In genomic region chr17:31535358-31535757, GRCm38 (mm10) we compare ENCODE assay signal across 8 mouse cellular contexts. TPM values are rescaled to one million over a fixed set of nuclear protein-coding genes. Genes with fewer than 3 reads are reported as not detected.
DNase-seq lines count a peak whose midpoint lies in the region; ATAC-seq and TF ChIP-seq lines count a peak whose summit lies in the region.

No protein-coding gene starts in this region.

- H3K4me2 ChIP-seq in hindbrain, embryonic 12.5 days (replicated peaks) = peak overlapping the region; percentile 7; the same call in 1 of the 2 replicates

- 39% methylated on average over 4 of the region's 4 CpGs for WGBS in heart, adult 2 months
- WGBS in hindbrain, embryonic 12.5 days = 79% methylated on average over 4 of the region's 4 CpGs

- DNase-seq in heart, adult 2 months = no peak
- no peak for DNase-seq in heart, postnatal 36 days
- no peak for DNase-seq in Patski (ENCODE audit: low read depth, low spot score)
- DNase-seq in right cerebral cortex, postnatal 10 days (ENCODE audit: low spot score in 2 of 2) = no peak
- DNase-seq in layer of hippocampus, adult 9-11 months = no peak

- peak overlapping the region; percentile 74 for H3K27ac ChIP-seq in heart, adult 2 months
- H3K27ac ChIP-seq in hindbrain, embryonic 12.5 days = peak overlapping the region; percentile 90

- H3K9me3 ChIP-seq in hindbrain, embryonic 12.5 days (replicated peaks) = no peaks in the 10 kb centered on the region

- intact Hi-C loops in heart, adult 2 months (cut with DNase I) = no loop called here
- intact Hi-C loops in heart, postnatal 36 days (cut with DNase I) = no loop called here

- no peak overlapping the region for H3K4me3 ChIP-seq in heart, adult 2 months
- no peak overlapping the region for H3K4me3 ChIP-seq in hindbrain, embryonic 12.5 days

- no peaks in the 10 kb centered on the region for H3K79me2 ChIP-seq in heart, adult 2 months (replicated peaks; ENCODE audit: control insufficient read depth, insufficient read depth, low read length)

- no peak for TF ChIP-seq CTCF in heart, adult 2 months (IDR thresholded peaks at IDR 0.05)
- no peak for TF ChIP-seq CTCF in Patski (IDR thresholded peaks at IDR 0.05)

- POLR2A ChIA-PET in Patski (lab: Charles Lee) = no interaction called here

- H3K4me1 ChIP-seq in heart, adult 2 months (ENCODE audit: control insufficient read depth, insufficient read depth, low read length) = peaks cover 10% of the 10 kb centered on the region
- H3K4me1 ChIP-seq in hindbrain, embryonic 12.5 days = peaks cover 15% of the 10 kb centered on the region

- no peak for TF ChIP-seq POLR2A in heart, adult 2 months (IDR thresholded peaks at IDR 0.05; ENCODE audit: insufficient read depth, low read depth, low read length)

- H3K36me3 ChIP-seq in heart, adult 2 months (ENCODE audit: control insufficient read depth, insufficient read depth, low read length) = no peaks in the 10 kb centered on the region
- peaks cover 12% of the 10 kb centered on the region for H3K36me3 ChIP-seq in hindbrain, embryonic 12.5 days

- no peak overlapping the region for H3K9ac ChIP-seq in heart, adult 2 months (ENCODE audit: low read depth, low read length)
- H3K9ac ChIP-seq in hindbrain, embryonic 12.5 days = no peak overlapping the region

- in situ Hi-C loops in Patski (cut with MboI; ENCODE audit: low pct_unique_long_range_greater_than_20kb) = no loop called here

- CTCF ChIA-PET in Patski (lab: Charles Lee) = interaction anchor here (0.9 kb wide), 1 partner anchor 23 kb away, joined by 4 read pairs; no protein-coding TSS in a partner anchor

- H3K27me3 ChIP-seq in heart, adult 2 months (ENCODE audit: control insufficient read depth, insufficient read depth, low read length) = no peaks in the 10 kb centered on the region
- H3K27me3 ChIP-seq in Patski = no peaks in the 10 kb centered on the region
- H3K27me3 ChIP-seq in hindbrain, embryonic 12.5 days = no peaks in the 10 kb centered on the region

- peak; percentile 54 for ATAC-seq in Patski
- ATAC-seq in hindbrain, embryonic 12.5 days (ENCODE audit: low FRiP score) = peak; percentile 52
- ATAC-seq in megakaryocyte-erythroid progenitor cell, adult 5-6 weeks (replicated peaks; ENCODE audit: low FRiP score, low TSS enrichment, poor library complexity, severe bottlenecking) = 0 out of 2 replicates have a peak, but pooled peaks have one; percentile 18
- ATAC-seq in megakaryocyte progenitor cell, adult 5-6 weeks (replicated peaks; ENCODE audit: poor library complexity) = no peak

- no peak for TF ChIP-seq EP300 in heart, adult 2 months (IDR thresholded peaks at IDR 0.05; ENCODE audit: insufficient read depth, low read depth, low read length)

RNA-seq across cellular contexts. Expression of gene Ndufv3, which starts 15.4 kb away (rescaled TPM):
- total RNA-seq in heart, adult 2 months (2021) = 1,000 to 10,000 TPM; 1,326 to 1,509 TPM
- polyA plus RNA-seq in heart, adult 2 months (2012; rRNA removed) = 764 and 972 TPM in 2 replicates
- 1,000 to 10,000 TPM; 1,294 to 1,573 TPM for total RNA-seq in heart, postnatal 36 days (2021)
- polyA plus RNA-seq in Patski (2021) = 246 TPM
- polyA plus RNA-seq in hindbrain, embryonic 12.5 days (2016; fragmentation: Nextera tagmentation; extraction: Ambion mirVana) = 230 and 273 TPM in 2 replicates
- total RNA-seq in megakaryocyte-erythroid progenitor cell, adult 5-6 weeks (2014; fragmentation: Nextera tagmentation) = 142 and 209 TPM in 2 replicates
- 217 and 233 TPM in 2 replicates for total RNA-seq in megakaryocyte-erythroid progenitor cell, adult 5-6 weeks (2017)
- 120 and 129 TPM in 2 replicates for total RNA-seq in megakaryocyte progenitor cell, adult 5-6 weeks (2015)
- total RNA-seq in megakaryocyte progenitor cell, adult 5-6 weeks (2017) = 209 and 291 TPM in 2 replicates

RNA-seq across cellular contexts. Expression of gene Wdr4, which starts 15.6 kb away (rescaled TPM):
- 1 to 10 TPM; 5.2 to 5.6 TPM for total RNA-seq in heart, adult 2 months (2021)
- polyA plus RNA-seq in heart, adult 2 months (2012; rRNA removed) = 9.8 and 9.9 TPM in 2 replicates
- total RNA-seq in heart, postnatal 36 days (2021) = 1 to 10 TPM; 7.0 to 8.1 TPM
- 28.9 TPM for polyA plus RNA-seq in Patski (2021)
- polyA plus RNA-seq in hindbrain, embryonic 12.5 days (2016; fragmentation: Nextera tagmentation; extraction: Ambion mirVana) = 36.2 and 39.0 TPM in 2 replicates
- 38.3 and 47.6 TPM in 2 replicates for total RNA-seq in megakaryocyte-erythroid progenitor cell, adult 5-6 weeks (2014; fragmentation: Nextera tagmentation)
- 18.1 and 62.9 TPM in 2 replicates for total RNA-seq in megakaryocyte-erythroid progenitor cell, adult 5-6 weeks (2017)
- total RNA-seq in megakaryocyte progenitor cell, adult 5-6 weeks (2015) = 8.8 and 9.3 TPM in 2 replicates
- total RNA-seq in megakaryocyte progenitor cell, adult 5-6 weeks (2017) = 20.5 and 21.9 TPM in 2 replicates

RNA-seq across cellular contexts. Expression of gene Pknox1, which starts 29.2 kb away (rescaled TPM):
- total RNA-seq in heart, adult 2 months (2021) = 10 to 100 TPM in 1 of 2 experiments, 1 to 10 TPM in 1; 9.3 to 13.1 TPM
- polyA plus RNA-seq in heart, adult 2 months (2012; rRNA removed) = 6.8 and 16.4 TPM in 2 replicates
- 1 to 10 TPM; 9.4 to 10.0 TPM for total RNA-seq in heart, postnatal 36 days (2021)
- 17.8 TPM for polyA plus RNA-seq in Patski (2021)
- 39.8 and 40.2 TPM in 2 replicates for polyA plus RNA-seq in hindbrain, embryonic 12.5 days (2016; fragmentation: Nextera tagmentation; extraction: Ambion mirVana)
- total RNA-seq in megakaryocyte-erythroid progenitor cell, adult 5-6 weeks (2014; fragmentation: Nextera tagmentation) = 18.5 and 35.2 TPM in 2 replicates
- 15.8 and 18.2 TPM in 2 replicates for total RNA-seq in megakaryocyte-erythroid progenitor cell, adult 5-6 weeks (2017)
- 15.0 and 18.9 TPM in 2 replicates for total RNA-seq in megakaryocyte progenitor cell, adult 5-6 weeks (2015)
- total RNA-seq in megakaryocyte progenitor cell, adult 5-6 weeks (2017) = 19.8 and 21.2 TPM in 2 replicates

Comparison
In these comparisons a context has a peak if more than half of its experiments do, and no peak if none do; other contexts are left out.
1. RNA of gene Ndufv3, which starts 15.4 kb away (total RNA-seq): 1,294 to 1,573 TPM in heart, postnatal 36 days and 1,326 to 1,509 TPM in heart, adult 2 months; 120 to 291 TPM in megakaryocyte progenitor cell, adult 5-6 weeks and 142 to 233 TPM in megakaryocyte-erythroid progenitor cell, adult 5-6 weeks; every median in the first group is over 4 times any median in the second.